Mouse (Mus musculus): ENCODE results near the gene Mfap5. TPM values are rescaled to one million over a fixed set of nuclear protein-coding genes. Genes with fewer than 3 reads are reported as not detected.
"Not testable (repeated sequence)": the region's sequence is repeated elsewhere in the genome, so short reads cannot be mapped to it uniquely, and the experiment has no call there.

The Mfap5 gene
- 10 to 100 TPM; 24.3 to 35.4 TPM for total RNA-seq (2021)
- long read RNA-seq, experiment 1, transcript Mfap5-207 (10 exons, 1,506 nt): major isoform, 19 of 26 reads
- long read RNA-seq, experiment 1, partial matches to known transcripts: 2 of 26 reads
- long read RNA-seq, experiment 1, other reads (novel, unspliced or antisense): 5 of 26 reads
- long read RNA-seq, experiment 2, transcript Mfap5-207 (10 exons, 1,506 nt): major isoform, 16 of 18 reads
- long read RNA-seq, experiment 2, partial matches to known transcripts: 0 of 18 reads
- long read RNA-seq, experiment 2, other reads (novel, unspliced or antisense): 1 of 18 reads

GRCm38 (mm10) chr6:122505545-122505944 is at the start of gene Mfap5:
TSS of gene Mfap5 (plus strand) at chr6:122505845.
- DNase-seq: no peak
- intact Hi-C loops (cut with DNase I): no loop called here
- peak within 1 kb of the TSS; percentile 21; the same call in 1 of the 2 replicates for H3K27ac ChIP-seq
- TF ChIP-seq CTCF (IDR thresholded peaks at IDR 0.05): no peak
- H3K4me3 ChIP-seq: no peak within 1 kb of the TSS

- intact Hi-C loops (cut with DNase I): no loop called here
- DNase-seq: no peak
- Histone ChIP-seq H3K4me3 (no peak overlapping the region), H3K27ac (no peak overlapping the region)
- TF ChIP-seq CTCF (IDR thresholded peaks at IDR 0.05): no peak
Observed at GRCm38 (mm10) chr6:122458946-122459693, 46.5 kb upstream of the Mfap5 start.

DNA sequence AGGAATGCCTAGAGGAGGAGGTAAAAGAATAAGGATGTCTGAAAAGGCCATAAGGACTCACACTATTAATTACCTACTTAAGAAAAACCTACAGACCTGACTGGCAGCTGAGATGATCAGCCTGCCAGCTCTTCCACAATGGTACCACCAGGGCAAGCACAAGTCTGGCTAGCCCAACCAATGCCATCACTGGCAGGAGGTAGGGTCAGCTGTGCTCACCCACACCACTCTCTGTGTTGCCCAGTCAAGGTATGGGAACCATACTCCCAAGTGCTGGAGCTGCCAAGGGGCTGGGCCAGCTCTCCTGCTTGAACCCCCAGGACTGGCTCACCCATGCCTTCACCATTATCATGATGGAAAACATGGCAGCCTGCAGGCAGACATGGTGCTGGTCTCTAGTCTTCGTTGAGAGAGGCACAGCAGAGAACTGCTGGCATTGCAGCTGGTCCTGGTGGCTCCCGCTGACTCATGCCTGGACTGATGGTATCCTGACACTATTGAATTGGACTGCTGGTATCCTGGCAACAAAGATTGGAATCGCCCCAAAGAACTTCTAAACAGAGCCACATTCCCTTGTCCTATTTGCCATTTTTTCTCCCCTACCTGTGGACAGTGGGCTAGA is 39.4 kb upstream of the Mfap5 start:
- no peak for DNase-seq
- no peak for TF ChIP-seq CTCF (IDR thresholded peaks at IDR 0.05)
- Histone ChIP-seq H3K27ac (no peak overlapping the region), H3K4me3 (no peak overlapping the region)
- intact Hi-C loops (cut with DNase I): no loop called here

DNA sequence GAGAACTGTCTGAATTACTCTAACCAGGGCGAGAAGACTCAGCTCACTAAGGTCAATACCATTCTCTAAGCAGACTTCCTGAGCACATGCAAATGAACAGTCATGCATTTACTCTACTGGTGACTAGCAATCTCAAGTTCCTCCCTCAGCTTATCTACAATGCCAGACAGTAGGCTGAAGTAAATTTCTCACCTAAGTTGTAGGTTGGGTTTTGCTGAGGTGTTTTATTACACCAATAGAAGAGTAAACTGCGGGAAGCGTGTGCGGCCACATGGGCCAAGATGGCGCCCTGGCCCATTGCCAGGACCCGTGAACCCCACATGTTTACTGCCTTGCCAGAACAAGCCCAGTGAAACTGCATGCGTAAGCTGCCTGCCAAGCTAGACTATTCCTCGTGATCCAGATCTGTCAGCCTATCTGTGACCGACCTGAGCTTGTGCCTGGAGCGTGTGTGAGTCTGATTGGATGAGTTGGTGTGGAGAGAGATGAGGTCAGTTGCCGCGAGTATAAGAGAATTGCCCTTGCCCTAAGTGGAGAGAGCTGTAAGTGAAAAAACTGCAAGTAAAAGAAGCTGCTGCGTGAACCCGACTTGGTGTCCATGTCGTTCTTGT is 36.5 kb upstream of the Mfap5 start:
- no peak for DNase-seq
- Histone ChIP-seq H3K4me3 (no peak overlapping the region), H3K27ac (no peak overlapping the region)
- intact Hi-C loops (cut with DNase I): no loop called here
- TF ChIP-seq CTCF (IDR thresholded peaks at IDR 0.05): no peak

DNA sequence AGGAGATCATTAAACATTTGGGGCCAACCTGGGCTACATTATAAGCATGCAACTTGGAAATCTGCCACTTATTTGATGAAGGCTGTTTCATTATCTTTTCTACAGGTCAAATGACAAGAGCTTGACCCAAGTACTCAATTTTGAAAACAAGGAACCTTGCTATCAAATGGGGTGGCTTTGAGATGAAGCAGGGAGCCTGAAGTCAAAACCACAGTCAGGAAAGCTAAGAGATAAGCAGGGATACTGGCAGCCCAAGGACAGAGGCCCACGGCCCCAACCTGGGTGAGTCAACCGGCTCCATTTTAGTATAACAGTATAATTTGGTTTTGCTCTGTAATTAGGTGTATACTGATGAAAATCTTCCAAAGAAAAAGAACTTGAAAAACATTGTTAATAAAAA is 35.4 kb upstream of the Mfap5 start:
- intact Hi-C loops (cut with DNase I): no loop called here
- no peak for TF ChIP-seq CTCF (IDR thresholded peaks at IDR 0.05)
- no peak for DNase-seq
- H3K4me3 ChIP-seq: no peak overlapping the region
- no peak overlapping the region for H3K27ac ChIP-seq

GRCm38 (mm10) chr6:122471461-122471860 is 34.2 kb upstream of the Mfap5 start:
- DNase-seq; H3K27ac ChIP-seq; H3K4me3 ChIP-seq; intact Hi-C loops (cut with DNase I): not testable (repeated sequence)

GRCm38 (mm10) chr6:122478062-122478461 is 27.6 kb upstream of the Mfap5 start:
- no peak overlapping the region for H3K27ac ChIP-seq
- no peak for TF ChIP-seq CTCF (IDR thresholded peaks at IDR 0.05)
- no peak overlapping the region for H3K4me3 ChIP-seq
- intact Hi-C loops (cut with DNase I): no loop called here
- DNase-seq: no peak

DNA sequence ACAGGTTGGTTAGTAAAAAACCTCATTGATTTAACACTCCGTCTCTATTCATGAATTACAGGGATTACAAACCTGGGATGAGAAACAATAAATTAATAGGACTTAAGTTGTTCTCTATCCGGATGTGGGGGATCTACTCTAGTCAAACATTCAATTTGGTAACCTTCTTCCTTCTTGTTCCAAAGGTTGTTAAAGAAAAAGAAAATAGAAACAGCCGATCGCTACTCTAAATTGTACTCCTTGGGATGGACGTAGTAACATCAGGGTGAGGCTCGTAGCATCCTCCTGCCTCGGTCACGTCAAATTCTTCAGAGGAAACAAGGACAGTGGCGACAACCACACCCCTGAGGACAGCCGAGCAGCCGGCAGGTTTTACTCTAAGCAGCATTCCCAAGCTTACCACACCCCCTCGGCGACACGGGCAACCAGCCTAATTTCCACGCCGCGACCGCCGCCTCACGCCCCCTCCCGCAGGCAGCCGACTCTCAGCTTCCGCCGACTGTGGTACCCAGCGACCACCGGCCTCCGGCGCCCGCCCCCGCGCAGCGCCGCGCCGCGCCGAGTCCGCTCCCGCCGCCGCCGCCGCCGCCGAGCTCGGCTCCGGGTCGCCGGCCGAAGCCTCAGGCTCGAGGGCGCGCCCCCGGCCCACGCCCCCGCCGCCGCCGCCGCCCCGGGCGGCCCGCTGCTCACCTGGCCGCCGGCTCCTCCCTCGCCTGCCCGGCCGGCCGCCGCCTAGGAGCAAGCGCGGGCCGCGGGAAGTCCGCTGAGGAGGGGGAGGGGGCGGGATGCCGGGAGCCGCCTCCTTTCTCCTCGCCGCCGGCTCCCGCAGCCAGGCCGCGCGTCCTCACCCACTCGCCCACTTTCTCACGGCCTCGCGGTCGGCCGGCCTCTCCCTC is 20.0 kb upstream of the Mfap5 start:
- intact Hi-C loops (cut with DNase I): no loop called here
- Histone ChIP-seq H3K27ac (no peak overlapping the region), H3K4me3 (peak overlapping the region; percentile 78)
- no peak for DNase-seq
- no peak for TF ChIP-seq CTCF (IDR thresholded peaks at IDR 0.05)

DNA sequence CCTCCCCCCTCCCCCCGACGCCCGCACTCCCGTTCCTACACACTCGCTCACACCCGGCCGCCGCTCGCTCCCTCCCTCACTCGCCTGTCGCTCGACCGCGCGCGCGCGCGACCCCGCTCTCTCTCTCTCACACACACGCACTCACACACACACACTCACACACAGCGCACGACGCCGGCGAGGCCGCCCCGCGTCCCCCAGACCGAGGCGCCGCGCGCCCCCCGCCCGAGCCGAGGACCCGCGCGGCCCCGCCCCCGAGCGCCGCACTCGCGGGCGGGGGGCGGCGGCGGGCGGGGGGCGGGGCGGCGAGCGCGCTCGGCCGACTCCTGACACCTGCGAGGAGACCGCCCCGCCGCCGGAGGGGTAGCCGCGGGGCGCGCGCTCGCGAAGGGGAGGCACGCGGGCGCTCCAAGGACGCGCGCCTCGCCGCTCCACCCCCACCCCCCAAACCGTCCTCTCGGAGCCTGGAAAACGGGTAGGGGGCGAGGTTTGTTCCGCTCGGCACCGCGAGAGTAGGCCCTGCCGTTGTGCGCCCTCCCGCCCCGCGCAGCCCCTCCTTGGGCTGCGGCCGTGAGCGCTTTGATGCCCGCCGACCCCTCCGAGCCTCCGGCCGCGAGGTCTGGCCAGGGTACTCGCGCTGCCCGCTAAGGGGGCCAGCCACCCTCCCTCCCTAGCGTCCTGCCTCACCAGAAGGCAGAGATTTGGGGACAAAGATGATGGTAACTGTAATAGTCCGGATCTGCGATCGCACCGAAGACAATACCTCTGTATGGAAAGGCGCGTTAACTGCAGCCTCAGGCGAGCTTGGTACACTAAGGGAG is 19.1 kb upstream of the Mfap5 start:
- no peak for DNase-seq
- intact Hi-C loops (cut with DNase I): no loop called here
- H3K27ac ChIP-seq: no peak overlapping the region
- TF ChIP-seq CTCF (IDR thresholded peaks at IDR 0.05): no peak
- peak overlapping the region; percentile 78 for H3K4me3 ChIP-seq

DNA sequence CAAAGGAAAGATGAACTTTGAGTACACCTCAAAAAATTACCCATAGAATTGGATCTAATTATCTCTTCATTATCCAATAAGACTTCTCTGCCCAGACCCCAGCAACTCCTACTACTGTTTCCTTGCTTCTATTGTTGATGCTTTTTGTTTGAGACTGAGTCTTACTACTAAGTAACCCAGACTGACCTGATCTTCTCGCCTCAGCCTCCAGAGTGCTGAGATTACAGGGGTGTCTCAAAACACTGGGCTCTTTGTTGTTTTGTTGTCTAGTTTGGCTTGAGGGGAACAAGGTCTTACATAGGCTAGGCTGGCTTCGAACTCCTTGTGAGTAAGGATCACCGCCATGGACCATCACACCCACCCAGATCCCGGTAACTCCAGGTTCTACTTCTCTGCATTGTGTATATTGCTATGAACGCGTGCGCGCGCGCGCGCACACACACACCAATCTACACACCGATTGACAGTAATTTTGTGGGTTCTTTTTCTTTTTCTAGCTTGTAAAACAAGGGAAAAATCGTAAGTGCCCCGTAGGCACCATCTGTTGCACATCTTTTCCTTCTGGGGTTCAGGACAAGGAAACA is 14.6 kb upstream of the Mfap5 start:
- intact Hi-C loops (cut with DNase I): no loop called here
- no peak for DNase-seq
- Histone ChIP-seq H3K27ac (no peak overlapping the region), H3K4me3 (peak overlapping the region; percentile 70)
- no peak for TF ChIP-seq CTCF (IDR thresholded peaks at IDR 0.05)

DNA sequence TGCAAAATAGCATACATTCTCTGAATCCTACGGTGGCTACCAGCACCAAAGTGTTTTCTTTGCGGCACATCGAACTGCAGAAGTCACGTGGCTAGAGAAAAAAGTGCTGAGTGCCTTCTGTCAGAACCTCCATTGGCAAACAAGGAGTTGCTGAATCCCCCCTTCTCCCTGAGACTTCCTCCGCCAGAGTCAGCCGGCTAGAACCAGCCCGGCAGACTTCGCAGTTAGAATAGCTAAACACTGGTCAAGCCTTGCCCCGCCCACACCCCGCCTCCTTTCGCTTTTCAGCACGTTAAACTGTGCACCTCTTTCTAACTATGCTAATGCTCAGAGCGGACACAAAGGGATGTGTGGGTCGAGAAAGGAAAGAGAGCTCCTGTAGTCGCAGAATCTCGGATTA is 14.1 kb upstream of the Mfap5 start:
- no peak for TF ChIP-seq CTCF (IDR thresholded peaks at IDR 0.05)
- no peak overlapping the region for H3K27ac ChIP-seq
- intact Hi-C loops (cut with DNase I): no loop called here
- peak; percentile 67 for DNase-seq
- H3K4me3 ChIP-seq: peak overlapping the region; percentile 70

Measured in gastrocnemius, adult 2 months (tissue).